Mouse (Mus musculus) thymus, postnatal 4 days (tissue): Measurements from ENCODE around the gene Fmnl1.

Experiments
- DNase-seq: peaks from one replicate; pipeline ENCODE4 v3.0.0; 2021

The Fmnl1 gene

DNA sequence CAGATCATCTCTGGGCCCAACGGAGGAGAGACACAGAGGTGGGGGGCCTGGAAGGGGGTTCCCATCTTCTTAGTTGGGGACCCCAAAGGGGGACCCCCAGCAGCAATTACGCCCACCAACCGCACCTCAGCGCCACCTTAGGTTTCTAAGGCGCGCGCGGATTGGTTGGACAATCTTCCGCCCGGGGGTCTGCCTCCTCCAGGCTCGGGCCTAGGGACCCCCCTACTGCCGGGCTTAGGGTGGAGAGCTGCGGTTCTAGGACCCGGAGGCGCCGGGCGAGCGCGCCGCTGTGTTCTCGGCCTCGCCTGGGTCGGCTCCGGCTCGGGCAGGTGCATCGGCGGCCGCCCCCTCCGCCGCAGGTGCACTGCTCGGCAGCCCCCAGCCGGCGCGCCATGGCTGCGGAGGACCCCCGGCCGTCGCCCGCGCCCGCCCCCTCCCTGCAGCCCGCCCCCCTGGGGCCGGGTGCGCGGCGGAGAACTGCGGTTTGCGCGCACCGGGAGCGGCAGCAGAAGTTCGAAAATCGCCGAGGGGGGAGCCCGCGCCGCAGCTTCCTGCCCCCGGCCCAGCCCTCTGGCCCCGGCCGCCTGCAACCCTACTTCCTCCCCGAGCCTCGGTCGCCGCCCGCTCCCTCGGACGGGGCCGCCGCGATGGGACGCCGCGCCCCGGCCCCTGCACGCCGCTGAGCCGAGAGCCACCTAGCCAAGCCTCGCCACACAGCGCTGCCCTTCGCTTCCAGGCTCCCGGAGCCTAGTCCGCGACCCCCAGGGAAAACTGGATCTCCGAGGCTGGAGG lies at the start of gene Fmnl1:
Fmnl1 (plus strand) TSS at position 614 of the 792 bp plus-strand sequence.
- DNase-seq, result peak; percentile 87

DNA sequence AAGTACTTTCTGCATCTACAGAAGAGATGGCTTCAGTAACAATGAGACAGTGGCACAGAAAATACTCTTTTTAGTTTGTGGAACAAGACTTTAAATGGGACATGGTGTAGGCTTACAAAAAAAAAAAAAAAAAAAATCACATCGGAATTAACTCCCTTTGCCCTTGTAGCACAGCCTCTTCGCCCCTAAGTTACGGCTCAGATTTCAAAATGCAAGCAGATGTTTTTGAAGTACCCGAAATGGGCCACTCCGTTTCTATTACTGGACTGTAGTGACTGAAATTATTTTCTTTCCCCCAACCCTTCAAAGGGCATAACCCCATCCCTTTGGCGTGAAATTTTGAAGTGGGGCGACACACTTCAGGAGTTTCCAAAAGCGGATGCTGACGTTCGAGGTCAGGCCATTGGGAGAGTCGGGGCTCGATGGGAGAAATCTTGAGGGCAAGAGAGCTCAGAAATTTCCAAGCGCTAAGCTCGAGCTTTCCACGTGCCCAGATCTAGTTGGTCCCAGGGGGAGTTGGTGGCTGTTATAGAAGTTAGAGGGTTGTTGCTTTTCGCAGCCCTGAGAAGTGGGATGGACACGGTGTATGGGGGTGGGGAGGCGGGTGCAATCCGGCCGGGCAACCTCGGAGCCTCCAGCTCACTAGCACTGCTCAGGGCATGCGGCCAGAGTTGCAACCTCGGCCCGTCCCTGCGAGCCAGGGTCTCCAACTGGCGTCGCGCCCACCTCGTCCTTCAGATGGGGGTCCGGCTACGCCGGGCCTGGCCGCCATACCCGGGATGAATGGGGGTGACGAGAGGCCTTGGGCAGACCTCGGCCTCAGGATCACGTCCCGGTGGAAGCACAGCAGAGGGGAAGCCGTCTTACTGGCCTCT lies 39.0 kb upstream of the Fmnl1 start, which contains the start of gene Hexim2:
Hexim2 (plus strand) TSS at position 729 of the 875 bp plus-strand sequence.
- DNase-seq, result peak; percentile 71

DNA sequence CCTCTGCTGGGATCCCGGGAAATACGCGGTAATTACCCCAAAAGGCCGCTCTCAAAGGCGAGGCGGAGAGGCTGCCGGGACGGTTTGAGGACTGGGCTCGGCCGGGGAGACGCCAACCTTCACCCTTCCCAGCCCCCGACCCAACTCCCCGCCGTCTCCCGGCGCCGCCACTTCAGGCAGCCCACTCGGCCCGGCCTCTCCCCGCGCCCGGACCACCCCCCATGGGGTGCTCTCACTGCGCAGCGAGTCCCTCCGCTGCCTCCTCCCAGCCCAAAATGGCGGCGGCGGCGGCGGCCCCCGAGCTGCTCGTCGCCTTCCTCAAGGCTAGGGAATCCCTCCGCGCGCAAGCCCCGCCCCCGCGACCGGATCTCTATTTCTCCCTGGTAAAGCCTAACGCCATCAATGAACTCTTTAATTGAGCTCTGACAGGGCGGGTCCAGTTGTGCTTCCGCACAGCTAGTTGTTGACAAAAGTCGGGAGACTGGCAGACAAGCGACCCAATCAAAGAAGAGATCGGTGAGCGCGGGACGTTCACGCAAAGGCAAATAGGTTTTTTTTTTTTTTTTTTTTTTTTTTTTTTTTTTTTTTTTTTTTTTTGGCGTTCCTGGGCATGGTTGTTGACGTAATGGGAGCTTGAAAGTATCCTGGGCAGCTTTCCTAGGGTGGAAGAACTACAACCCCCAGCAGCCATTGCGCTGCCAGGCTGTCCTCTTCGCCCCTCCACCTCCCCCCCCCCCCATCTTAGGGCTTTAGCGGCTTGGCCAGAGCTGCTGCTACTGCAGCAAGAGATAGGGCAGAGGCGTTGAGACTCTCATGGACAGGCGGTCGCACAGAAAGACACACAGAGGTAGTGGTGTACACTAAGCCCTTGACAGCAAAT lies 38.1 kb upstream of the Fmnl1 start:
- peak; percentile 100 for DNase-seq

DNA sequence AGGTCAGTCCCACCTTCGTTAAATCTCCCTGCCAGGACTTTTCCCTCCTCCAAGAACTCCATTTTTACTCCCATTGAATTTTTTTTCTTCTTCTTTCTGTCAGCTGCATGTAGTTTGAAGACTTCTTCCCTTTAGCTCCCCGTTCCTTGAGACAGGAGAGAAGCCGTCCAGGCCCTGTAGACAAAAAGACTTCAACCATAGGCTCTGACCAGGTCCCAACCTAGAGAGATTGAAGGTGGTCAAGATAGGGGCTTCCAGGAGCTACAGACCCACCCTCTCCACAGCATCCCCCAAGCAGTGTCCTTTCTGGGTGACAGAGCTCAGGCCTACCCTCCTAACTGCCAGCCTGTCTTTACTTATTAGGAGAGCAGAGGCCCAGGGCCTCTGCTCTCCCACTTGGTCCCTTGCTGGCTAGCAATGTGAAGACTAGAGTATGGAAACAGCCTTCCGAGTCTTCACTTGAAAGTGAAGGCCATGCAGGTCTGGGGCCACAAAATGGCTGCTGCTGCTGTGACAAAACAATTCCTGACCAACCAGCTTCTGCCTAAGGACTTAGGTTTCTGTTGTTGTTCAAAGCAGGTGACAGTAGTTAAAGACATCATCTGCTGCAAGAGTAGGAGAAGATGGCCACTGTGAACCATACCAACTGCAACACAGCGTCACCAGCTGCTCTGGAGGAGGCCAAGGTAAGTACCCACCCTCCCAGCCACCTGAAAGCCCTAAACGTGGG lies 37.3 kb upstream of the Fmnl1 start:
- no peak for DNase-seq

DNA sequence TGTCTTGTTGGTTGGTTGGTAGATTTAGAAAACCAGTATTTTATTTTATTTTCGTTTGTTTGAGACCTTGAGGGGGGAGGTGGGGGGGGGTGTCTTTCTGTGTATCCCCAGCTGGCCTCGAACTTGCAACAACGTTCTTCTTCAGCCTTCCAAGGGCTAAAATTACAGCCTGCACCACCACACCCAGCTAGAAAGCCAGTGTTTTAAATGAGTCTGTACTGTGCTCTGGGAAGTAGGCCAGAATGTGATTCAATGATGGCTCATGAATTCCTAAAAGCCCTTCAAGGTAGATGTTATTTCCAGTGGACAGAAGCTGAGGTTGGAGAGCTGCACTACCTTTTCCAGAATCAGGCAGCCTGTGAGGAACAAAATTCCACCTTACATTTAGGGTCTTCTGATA lies 36.7 kb upstream of the Fmnl1 start:
- no peak for DNase-seq

DNA sequence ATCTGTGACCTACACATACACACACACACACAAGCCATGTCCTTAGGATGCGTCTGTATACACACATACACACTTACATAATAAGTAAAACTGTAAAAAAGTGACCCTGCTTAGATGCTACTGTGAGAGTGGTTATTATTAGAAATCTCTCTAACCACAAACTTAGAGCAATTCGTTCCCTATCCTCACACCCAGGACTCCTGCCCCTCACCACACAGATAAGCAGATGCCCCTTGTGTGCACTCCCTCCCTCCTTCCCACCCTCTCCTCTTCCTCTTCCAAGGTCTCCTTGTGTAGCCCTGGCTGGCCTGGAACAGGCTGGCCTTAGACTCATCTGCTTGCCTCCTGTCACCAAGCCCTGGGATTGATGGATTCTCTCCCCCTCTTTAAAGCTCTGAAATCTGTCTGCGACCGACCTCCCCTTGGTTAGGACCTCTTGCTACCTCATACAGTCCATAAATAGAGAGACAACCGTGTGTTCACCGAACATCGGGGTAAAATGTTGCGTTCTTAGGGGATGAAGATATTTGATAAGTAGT lies 34.8 kb upstream of the Fmnl1 start:
- no peak for DNase-seq

DNA sequence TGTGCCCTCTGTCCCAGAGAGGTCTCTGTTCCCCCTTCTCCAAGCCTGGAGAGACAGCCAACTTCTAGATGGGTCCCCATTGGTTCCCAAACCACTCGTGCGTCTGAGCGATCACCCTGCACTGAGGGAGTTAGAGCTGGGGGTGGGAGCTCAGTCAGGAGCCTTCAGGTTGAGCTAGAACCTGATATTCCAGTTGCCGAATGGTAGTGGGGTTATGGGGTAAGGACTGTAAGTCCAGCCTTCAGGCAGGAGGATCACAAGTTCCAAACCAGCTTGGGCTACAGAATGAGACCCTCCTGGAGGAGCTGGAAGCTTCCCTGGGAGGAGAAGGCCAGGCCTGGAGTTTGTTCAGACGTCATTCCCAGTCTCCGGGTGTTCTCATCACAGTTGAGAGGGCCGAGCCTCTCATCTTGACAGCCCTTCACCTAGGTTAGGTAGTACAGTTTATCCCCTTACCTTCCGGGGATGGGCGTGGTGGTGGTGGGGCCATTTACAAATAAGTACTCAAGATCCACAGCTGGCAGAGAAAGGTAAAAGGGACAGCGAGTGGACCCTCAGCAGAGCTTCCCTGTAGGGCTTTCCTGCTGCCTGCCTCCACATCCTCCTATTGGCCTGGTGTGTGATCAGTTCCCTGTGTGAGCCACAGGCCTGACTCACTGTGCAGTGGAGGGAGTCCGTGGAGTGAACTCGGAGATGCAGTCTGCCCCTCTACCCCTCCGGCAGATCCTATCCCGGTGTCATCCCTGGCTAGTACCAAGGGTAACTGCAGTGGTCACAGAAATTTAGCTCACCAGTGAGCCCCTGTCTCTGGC lies 30.8 kb upstream of the Fmnl1 start:
- no peak for DNase-seq

DNA sequence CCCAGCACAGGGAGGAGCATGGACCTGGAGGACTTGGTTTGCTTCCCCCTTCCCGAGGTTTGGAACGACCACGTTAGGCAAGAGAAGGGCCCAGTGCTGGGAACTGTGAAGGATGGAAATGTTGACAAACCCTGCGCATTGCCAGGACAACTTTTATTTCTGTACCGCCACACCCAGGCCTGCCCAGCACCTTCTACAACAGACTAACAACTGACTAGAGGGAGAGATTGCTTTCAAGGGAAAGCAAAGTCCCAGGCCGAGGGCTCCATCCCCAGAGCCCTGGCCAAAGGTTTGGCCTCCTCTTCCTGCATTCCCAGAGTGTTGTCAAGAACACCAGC lies 30.2 kb upstream of the Fmnl1 start:
- no peak for DNase-seq

DNA sequence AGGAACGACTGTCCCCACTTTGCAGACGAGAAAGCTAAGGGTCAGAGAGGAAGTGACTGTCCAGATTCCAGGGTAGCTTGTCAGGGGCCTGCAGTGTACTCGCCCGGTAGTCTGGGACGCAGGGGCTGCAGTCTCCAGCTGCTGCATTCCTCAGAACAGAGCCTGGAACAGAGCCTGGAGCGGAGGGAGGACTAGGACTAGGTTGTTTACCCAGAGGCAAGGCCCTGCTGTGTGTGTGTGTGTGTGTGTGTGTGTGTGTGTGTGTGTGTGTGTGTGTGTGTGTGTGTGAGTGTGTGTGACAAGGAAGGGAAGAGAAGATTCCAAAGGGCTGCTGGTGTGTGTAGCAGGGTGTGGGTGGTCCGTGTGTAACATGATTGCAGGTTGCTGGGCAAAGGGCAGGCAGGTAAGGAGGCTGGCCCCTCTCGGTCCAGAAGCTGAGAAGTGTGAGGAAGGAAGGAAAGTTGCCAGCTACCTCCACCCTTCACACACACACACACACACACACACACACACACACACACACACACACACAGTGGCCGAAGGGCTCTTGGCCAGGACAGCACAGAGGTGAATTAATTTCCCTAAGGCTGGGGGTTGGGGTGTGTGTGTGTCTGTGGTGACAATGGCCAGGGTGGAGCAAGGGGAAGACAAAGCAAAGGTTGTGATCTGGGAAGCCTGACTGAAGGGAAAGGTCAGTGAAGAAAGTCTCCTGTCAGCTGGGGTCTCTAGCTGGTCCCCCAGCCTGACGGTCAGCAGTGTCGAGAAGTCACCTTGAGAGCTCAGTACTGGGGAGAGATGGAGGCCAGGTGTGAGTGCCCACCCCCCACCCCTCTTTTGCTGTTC lies 29.6 kb upstream of the Fmnl1 start:
- DNase-seq, result no peak

DNA sequence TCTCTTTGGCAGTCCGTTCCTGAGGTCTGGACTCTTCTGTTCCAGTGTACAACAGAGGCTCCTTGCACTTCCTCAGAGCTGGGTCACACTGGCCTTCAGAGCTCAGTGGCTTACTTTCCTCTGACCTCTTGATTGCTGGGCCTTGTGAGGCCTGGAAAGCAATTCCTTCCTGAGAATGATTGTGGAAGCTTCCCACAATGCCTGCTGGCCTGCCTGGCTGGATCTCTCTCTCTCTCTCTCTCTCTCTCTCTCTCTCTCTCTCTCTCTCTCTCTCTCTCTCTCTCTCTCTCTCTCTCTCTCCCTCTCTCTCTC lies 29.0 kb upstream of the Fmnl1 start:
- DNase-seq, result no peak

DNA sequence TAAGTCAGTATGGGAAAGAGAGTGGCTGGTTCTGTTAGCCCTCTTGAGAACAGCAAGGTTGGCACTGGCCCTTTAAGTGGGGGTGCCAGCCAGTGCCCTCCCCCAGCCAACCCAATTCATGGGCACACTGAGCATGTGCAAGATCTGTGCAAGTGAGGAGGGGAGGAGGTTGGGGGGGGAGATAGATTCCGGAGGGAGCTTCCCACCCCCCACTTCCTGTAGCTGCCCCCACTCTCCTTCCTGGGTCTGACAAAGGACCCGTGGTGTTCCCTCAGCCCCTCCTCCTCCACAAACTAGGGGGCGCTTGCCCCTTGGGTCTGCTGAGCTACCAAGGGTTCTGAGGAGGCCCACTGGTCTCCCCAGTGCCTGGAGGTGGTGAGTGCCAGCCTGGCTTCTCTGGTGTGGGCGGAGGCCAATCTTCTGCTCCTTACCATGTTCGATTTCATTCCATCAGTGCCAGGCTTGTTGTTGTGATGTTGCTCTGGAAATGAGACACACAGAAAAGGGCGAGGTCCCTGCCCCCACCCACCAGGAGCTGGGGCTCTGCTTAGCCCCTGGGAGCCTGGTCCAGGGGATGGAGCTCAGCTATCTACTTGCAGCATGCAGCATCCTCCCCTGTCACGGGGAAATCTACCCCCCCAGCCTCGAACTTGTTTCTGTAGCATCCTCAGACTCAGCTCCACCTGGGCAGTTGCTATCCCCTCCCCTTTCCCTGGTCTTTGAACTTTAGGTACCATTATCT lies 28.3 kb upstream of the Fmnl1 start:
- DNase-seq, result peak; percentile 77

DNA sequence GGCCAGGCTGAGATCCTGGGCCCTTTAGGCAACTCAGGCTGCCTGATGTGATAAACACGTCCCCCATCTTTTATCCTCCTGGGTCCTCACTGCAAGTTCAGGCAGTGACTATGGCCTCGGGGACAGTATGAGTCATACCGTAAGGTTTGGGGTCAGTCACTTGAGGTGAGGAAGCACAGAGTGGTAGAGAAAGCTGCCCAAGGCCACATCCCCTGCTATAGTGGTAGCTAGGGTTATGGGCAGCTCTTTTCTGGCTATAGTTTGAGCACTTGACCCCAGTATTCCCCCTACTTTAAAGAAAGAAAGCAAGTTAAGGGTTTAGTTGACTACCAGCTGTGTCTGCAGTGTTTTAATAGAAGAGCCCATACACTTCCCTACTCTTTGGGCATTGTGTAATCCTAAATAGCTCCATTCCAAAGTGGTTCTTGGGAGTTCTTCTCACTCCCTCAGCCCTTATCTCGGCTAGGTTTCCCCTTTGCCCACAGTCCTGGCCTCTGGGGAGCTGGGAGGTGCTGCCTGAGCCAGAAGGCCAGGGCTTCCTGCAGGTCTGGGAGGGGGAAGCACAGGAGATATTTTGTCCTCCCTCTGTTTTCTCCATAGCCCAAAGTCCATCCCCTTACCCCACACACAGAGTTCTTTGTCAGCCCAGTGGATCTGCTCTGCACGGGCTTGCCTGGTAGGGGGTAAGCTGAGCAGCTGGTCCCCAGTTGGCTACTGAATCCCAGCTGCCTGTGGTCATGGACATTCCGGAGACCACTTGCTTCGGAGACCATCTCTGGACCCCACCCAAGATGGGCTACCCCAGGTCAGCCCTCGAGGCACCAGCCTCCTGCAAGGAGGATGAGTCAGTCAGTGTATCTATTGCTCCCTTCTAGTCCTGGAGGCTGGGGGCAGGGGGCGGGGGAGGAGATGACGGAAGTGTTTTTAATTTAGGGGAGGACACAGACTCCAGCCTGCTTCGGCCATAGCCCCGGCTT lies 26.3 kb upstream of the Fmnl1 start:
- DNase-seq, result no peak

DNA sequence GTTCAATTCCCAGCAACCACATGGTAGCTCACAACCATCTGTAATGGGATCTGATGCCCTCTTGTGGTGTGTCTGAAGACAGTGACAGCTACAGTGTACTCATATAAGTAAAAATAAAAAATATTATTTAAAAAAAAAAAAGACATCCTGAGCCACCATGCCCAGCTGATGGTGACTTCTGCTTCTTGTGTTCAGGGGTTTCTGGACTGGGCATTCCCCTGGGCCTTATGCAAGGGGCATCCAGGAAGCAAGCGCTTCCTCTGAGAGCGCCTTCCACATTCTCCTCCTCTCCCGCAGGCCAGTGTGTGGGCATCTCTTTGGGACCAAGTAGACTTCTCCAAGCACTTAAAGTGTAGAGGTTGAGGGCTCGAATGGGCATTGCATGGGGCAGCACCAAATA lies 24.5 kb upstream of the Fmnl1 start:
- no peak for DNase-seq

DNA sequence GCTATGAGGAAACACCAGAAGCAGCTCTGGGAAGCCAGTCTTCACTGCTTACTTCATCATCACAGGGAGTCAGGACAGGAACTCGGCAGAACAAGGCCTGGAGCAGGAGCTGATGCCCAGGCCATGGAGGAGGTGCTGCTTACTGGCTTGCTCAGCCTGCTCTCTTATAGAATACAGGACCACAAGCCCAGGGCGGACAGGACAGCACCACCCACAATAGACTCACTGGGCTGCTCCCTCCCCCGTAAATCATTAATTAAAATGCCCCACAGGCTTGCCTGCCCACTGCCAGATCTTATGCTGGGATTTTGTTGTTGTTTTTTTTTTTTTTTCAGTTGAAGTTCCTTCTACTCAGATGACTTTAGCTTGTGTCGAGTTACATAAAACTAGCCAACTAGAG lies 23.1 kb upstream of the Fmnl1 start:
- DNase-seq, result no peak

DNA sequence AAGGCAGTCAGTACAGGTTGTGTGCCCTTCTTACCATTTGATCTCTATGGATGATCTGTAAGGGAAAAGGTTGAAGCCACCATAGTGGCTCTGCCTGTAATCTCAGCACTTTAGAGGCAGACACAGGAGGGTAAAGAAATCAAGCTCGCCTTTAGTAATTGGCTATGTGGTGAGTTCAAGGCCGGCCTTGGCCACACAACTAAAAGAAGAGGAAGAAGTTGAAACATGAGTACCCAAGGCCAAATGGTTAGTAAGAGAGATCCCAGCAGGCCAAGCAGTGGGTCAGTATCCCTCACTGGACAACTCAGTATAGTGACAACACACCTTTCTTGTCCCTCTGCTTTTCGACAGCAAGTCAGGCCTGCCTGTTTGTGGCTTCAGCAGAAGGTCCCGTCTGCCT lies 21.1 kb upstream of the Fmnl1 start:
- no peak for DNase-seq

DNA sequence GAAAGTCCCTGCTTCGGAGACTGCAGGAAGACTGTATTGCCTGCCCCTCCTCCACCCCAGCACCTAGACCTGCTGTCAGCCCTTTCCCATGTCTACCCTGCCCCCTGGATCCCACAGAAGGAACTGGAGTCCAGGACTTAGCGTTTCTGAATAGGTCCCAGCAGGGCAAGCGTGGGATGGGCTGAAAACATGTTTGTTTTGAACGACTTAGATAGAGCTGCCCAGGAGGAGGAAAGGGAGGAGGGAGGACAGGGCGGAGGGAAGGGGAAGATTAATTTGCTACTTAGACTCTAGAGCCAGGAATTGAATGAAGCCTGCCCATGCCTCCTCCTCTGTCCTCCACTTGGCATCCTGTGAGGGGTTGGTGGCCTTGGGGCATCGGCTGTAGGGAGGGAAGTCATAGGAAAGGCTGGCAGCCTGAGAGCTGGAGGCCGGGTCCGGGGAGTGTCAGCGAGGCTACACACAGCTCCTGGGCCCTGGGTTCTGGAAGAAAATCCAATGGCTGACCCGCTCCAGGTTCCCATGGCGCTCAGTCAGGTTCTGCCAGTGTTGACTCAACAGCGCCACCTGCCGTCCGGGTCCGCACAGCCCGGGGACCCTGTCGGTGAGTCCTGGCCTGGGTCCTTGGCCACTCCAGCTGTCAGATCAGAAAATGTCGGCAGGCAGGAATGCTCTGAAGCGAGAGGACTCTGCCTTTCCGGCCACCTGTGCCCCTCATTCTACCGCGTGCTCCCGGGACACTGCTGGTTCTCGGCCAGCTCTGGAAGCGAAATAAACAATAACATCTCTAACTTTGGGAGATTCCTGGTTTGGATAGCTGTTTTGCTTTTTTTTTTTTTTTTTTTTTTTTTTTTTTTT lies 12.1 kb upstream of the Fmnl1 start:
- DNase-seq, result peak; percentile 98

DNA sequence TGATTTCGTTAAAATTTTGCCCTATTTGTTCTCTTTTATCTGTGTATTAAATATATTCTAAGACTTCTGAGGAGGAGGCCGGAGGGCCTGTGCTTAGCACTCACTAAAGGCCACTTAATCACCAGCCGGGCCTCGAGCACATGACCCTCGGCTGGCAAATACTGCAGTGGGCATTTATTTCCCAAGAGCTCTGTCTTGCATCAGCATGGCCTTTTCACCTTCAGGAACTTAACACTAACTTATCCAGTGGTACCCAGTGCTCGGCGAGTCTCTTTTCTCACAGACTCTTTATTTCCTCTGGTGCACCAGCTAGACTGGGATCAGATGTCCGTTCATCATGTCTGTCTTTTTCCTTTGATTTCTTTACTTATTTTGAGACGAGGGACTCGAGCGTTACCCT lies 10.2 kb upstream of the Fmnl1 start:
- no peak for DNase-seq
